Mouse (Mus musculus) forebrain, embryonic 13.5 days (tissue): ENCODE measurements around the gene Ciz1. TPM values are rescaled to one million over a fixed set of nuclear protein-coding genes. Genes with fewer than 3 reads are reported as not detected.

Source experiments
- ATAC-seq: fragments of 200-750 bp; cut with Nextera tagmentation; 2 replicates; pipeline ENCODE4 v1.8.0; 2017
- H3K27ac ChIP-seq: fragments of 300-500 bp; sonication (generic); 2 replicates; pipeline ENCODE4 v1.5.1; 2015; ENCODE audit warnings: inconsistent platforms, mild to moderate bottlenecking, moderate library complexity
- H3K27me3 ChIP-seq: fragments of 300-500 bp; sonication (generic); 2 replicates; pipeline ENCODE4 v1.6.1; 2015; ENCODE audit warnings: mild to moderate bottlenecking, inconsistent platforms
- H3K36me3 ChIP-seq: fragments of 300-500 bp; sonication (generic); 2 replicates; pipeline ENCODE4 v1.6.1; 2015; ENCODE audit warnings: mild to moderate bottlenecking, inconsistent platforms; ENCODE audit not compliant: poor library complexity, severe bottlenecking
- H3K4me1 ChIP-seq: fragments of 300-500 bp; sonication (generic); 2 replicates; pipeline ENCODE4 v1.6.1; 2015; ENCODE audit warnings: inconsistent platforms
- H3K4me2 ChIP-seq: fragments of 300-500 bp; sonication (generic); 2 replicates; pipeline ENCODE4 v1.6.1; 2015; ENCODE audit warnings: inconsistent platforms, mild to moderate bottlenecking, moderate library complexity
- H3K4me3 ChIP-seq: fragments of 300-500 bp; sonication (generic); 2 replicates; pipeline ENCODE4 v1.5.1; 2015; ENCODE audit warnings: mild to moderate bottlenecking, inconsistent platforms
- H3K9ac ChIP-seq: fragments of 300-500 bp; sonication (generic); 2 replicates; pipeline ENCODE4 v1.6.1; 2015; ENCODE audit warnings: mild to moderate bottlenecking, inconsistent platforms
- H3K9me3 ChIP-seq: fragments of 300-500 bp; sonication (generic); replicated peaks from 2 replicates; pipeline ENCODE4 v1.6.1; 2016; ENCODE audit warnings: inconsistent platforms
- WGBS: fragments of 180-500 bp; shearing (Covaris S2); methylation state at CpG from one replicate; pipeline ENCODE4 v1.1.7; 2015; 5-methylcytosine and 5-hydroxymethylcytosine counted together
- polyA plus RNA-seq: library from polyadenylated mRNA; unstranded; fragments of >200 nt; fragmentation: Nextera tagmentation; extraction: Ambion mirVana; gene quantifications from 2 replicates; pipeline ENCODE4 v1.2.1, GENCODE M21; 2015

Gene Ciz1
- polyA plus RNA-seq, 1 experiment from 2014 or later, result 52.4 TPM

DNA sequence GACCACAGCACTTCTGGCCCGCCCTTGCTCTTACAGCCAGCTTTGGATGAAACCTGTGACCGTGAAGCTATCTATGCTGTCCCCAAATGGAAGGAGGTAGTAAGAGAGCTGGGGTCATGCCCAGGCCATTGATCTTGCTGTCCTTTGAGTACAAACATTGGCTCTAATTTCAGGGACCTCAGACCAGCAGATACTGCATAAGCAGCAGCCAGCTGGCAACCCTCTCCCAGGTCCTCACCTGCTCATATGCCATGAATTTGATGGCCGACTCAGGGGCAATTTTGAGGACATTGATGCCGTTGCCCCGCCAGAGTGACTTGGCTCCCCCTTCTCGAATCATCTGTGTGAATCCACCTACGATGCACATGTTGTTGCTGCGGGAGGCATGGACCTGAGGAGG, 65.4 kb downstream of the Ciz1 start:
- no peak overlapping the region for H3K4me3 ChIP-seq
- H3K4me2 ChIP-seq, result no peak overlapping the region
- H3K4me1 ChIP-seq, result 0 out of 2 replicates have a peak, but pooled peaks cover under 1% of the 10 kb centered on the region
- no peak for ATAC-seq
- H3K27ac ChIP-seq, result no peak overlapping the region
- no peaks in the 10 kb centered on the region for H3K27me3 ChIP-seq
- no peaks in the 10 kb centered on the region for H3K9me3 ChIP-seq
- 92% methylated on average over 8 of the region's 8 CpGs for WGBS
- peaks cover 77% of the 10 kb centered on the region for H3K36me3 ChIP-seq
- no peak overlapping the region for H3K9ac ChIP-seq

- H3K4me2 ChIP-seq, result no peak overlapping the region
- no peak overlapping the region for H3K4me3 ChIP-seq
- no peak overlapping the region for H3K27ac ChIP-seq
- H3K4me1 ChIP-seq, result peaks cover 12% of the 10 kb centered on the region
- H3K36me3 ChIP-seq, result peaks cover 77% of the 10 kb centered on the region
- no peak for ATAC-seq
- H3K9me3 ChIP-seq, result no peaks in the 10 kb centered on the region
- 90% methylated on average over 12 of the region's 12 CpGs for WGBS
- no peak overlapping the region for H3K9ac ChIP-seq
- no peaks in the 10 kb centered on the region for H3K27me3 ChIP-seq
These were observed 66.5 kb downstream of the Ciz1 start for GRCm38 (mm10) chr2:32418430-32419151.

DNA sequence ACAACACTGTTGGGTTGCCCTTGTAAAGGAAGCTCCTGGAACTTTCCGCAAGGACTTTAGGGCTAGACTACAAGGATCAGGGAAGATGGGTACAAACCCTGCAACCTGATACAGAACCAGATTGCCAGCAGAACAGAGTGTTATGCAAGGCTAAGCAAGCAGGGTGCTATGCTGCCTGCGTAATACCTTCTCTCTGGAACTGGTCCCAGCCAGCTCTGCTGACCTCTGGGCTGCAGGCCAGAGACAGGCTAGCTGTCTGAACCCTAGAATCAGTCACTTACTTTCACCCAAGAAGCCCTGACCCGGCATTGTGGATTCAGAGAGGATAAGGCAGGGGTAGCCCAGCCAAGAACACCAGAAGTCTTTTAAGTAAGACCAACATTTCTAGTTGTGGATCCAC, 67.2 kb downstream of the Ciz1 start:
- H3K27me3 ChIP-seq, result no peaks in the 10 kb centered on the region
- no peaks in the 10 kb centered on the region for H3K9me3 ChIP-seq
- no peak for ATAC-seq
- no peak overlapping the region for H3K4me2 ChIP-seq
- no peak overlapping the region for H3K9ac ChIP-seq
- H3K4me1 ChIP-seq, result peaks cover 20% of the 10 kb centered on the region
- peaks cover 69% of the 10 kb centered on the region for H3K36me3 ChIP-seq
- 93% methylated on average over 3 of the region's 3 CpGs for WGBS
- H3K4me3 ChIP-seq, result no peak overlapping the region
- no peak overlapping the region for H3K27ac ChIP-seq

GRCm38 (mm10) chr2:32420066-32420608, 68.0 kb downstream of the Ciz1 start:
- H3K27me3 ChIP-seq, result no peaks in the 10 kb centered on the region
- peaks cover 27% of the 10 kb centered on the region for H3K4me1 ChIP-seq
- 88% methylated on average over 12 of the region's 12 CpGs for whole genome bisulfite sequencing
- no peak overlapping the region for H3K27ac ChIP-seq
- no peaks in the 10 kb centered on the region for H3K9me3 ChIP-seq
- peaks cover 62% of the 10 kb centered on the region for H3K36me3 ChIP-seq
- no peak overlapping the region for H3K4me3 ChIP-seq
- no peak overlapping the region for H3K4me2 ChIP-seq
- H3K9ac ChIP-seq, result no peak overlapping the region
- ATAC-seq, result no peak

GRCm38 (mm10) chr2:32420647-32421046, 68.5 kb downstream of the Ciz1 start:
- Histone ChIP-seq H3K4me3 (no peak overlapping the region), H3K4me1 (peaks cover 31% of the 10 kb centered on the region), H3K27ac (no peak overlapping the region), H3K36me3 (peaks cover 57% of the 10 kb centered on the region), H3K9me3 (no peaks in the 10 kb centered on the region), H3K4me2 (no peak overlapping the region), H3K9ac (no peak overlapping the region), H3K27me3 (no peaks in the 10 kb centered on the region)
- WGBS, result 86% methylated on average over 6 of the region's 6 CpGs
- no peak for ATAC-seq

GRCm38 (mm10) chr2:32421851-32422251, 69.7 kb downstream of the Ciz1 start:
- Histone ChIP-seq H3K4me3 (no peak overlapping the region), H3K4me2 (no peak overlapping the region), H3K36me3 (peaks cover 50% of the 10 kb centered on the region), H3K9ac (no peak overlapping the region), H3K27ac (no peak overlapping the region), H3K9me3 (no peaks in the 10 kb centered on the region), H3K4me1 (peaks cover 32% of the 10 kb centered on the region), H3K27me3 (no peaks in the 10 kb centered on the region)
- no peak for ATAC-seq
- 96% methylated on average over 6 of the region's 6 CpGs for WGBS

- Histone ChIP-seq H3K4me1 (peaks cover 44% of the 10 kb centered on the region), H3K4me2 (peak overlapping the region; percentile 61), H3K27me3 (no peaks in the 10 kb centered on the region), H3K9ac (peak overlapping the region; percentile 58), H3K4me3 (peak overlapping the region; percentile 33), H3K36me3 (peaks cover 32% of the 10 kb centered on the region), H3K27ac (peak overlapping the region; percentile 68), H3K9me3 (no peaks in the 10 kb centered on the region)
- ATAC-seq, result peak; percentile 81
- WGBS, result 1% methylated on average over 14 of the region's 14 CpGs
These were observed 71.6 kb downstream of the Ciz1 start for GRCm38 (mm10) chr2:32423481-32424331.

DNA sequence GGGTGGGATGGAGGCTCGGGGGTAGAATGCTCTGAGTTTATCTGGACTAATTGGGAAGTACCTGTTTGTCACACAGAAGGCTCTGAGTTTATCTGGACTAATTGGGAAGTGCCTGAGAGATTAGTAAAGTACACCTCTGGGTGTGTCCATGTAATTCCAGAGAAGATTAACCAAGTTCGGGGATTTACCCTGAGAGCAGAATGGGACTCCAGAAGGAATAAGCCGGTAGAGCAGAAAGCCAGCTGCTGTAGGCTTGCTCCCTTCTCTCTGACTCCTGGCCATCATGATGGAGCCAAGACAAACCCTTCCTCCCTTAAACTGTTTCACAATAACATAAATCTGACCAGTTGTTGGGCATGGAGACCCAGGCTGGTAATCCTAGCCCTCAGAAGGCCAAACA, 72.7 kb downstream of the Ciz1 start:
- peaks cover 21% of the 10 kb centered on the region for H3K36me3 ChIP-seq
- peak overlapping the region; percentile 68; the same call in 1 of the 2 replicates for H3K27ac ChIP-seq
- H3K9me3 ChIP-seq, result no peaks in the 10 kb centered on the region
- H3K9ac ChIP-seq, result no peak overlapping the region
- peaks cover 55% of the 10 kb centered on the region for H3K4me1 ChIP-seq
- no peaks in the 10 kb centered on the region for H3K27me3 ChIP-seq
- no peak overlapping the region for H3K4me2 ChIP-seq
- no peak for ATAC-seq
- WGBS, result 13% methylated on average over 3 of the region's 3 CpGs
- no peak overlapping the region for H3K4me3 ChIP-seq

DNA sequence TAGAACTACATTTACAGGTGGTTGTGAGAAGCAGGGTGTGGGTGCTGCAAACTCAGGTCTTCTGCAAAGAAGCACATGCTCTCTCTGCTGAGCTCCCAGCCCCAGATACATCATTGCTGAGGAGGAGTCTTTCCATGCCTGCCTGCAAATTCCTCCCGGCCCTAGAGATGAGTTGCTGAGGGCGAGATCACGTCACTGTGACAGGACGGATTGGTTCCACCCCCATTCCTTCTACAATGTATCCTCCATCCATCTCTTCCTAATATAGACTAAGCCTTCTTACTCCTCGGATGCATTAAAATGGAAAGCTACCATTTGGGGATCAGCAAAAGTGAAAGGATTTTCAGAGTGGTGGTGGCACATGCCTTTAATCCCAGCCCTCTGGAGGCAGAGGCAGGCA, 73.4 kb downstream of the Ciz1 start:
- Histone ChIP-seq H3K36me3 (peaks cover 13% of the 10 kb centered on the region), H3K27me3 (no peaks in the 10 kb centered on the region), H3K4me1 (peaks cover 62% of the 10 kb centered on the region), H3K9me3 (no peaks in the 10 kb centered on the region), H3K4me3 (no peak overlapping the region), H3K4me2 (no peak overlapping the region), H3K27ac (no peak overlapping the region), H3K9ac (no peak overlapping the region)
- ATAC-seq, result no peak
- whole genome bisulfite sequencing, result 82% methylated on average over 5 of the region's 5 CpGs

DNA sequence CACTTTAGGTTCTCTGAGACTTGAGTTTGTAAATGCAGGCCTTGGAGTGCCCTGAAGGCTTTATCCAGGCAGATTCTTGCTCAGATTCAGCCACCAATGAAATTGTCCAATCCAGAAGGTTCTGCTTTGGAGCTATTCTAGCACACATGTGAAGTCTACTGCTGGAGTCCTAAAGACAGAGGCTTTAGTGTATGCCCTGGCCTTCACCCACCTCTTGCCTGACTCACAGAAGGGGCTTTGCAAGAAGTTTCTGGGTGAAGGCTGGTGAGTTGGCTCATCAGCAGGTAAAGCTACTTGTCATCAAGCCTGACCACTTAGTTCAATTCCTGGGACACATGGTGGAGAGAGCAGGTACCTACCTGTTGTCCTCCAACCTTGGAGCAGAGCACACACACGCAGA, 74.0 kb downstream of the Ciz1 start:
- no peak for ATAC-seq
- Histone ChIP-seq H3K9me3 (no peaks in the 10 kb centered on the region), H3K4me2 (no peak overlapping the region), H3K36me3 (peaks cover 7% of the 10 kb centered on the region), H3K4me3 (no peak overlapping the region), H3K4me1 (peaks cover 66% of the 10 kb centered on the region), H3K27me3 (no peaks in the 10 kb centered on the region), H3K9ac (no peak overlapping the region), H3K27ac (no peak overlapping the region)
- WGBS, result 97% methylated on average over 1 of the region's 1 CpGs

DNA sequence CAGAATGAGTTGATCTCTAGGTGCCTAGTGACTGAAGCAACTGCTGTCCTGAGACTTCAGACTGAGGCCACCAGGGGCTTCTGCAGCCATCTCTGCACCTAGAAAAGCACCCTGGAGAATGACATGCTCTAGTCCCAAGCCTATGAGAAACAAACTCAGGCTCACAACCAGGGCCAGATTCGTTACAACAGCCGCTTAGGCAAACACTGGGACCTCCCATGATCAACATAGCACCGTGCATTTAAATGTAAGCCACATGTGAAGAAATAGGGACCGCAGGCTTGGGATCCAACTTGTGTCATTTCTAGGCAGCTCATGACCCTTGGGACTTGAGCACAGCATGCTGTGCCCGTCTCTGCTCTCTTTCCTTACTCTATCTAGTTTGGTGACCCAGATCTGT, 75.6 kb downstream of the Ciz1 start:
- peaks cover 71% of the 10 kb centered on the region for H3K4me1 ChIP-seq
- H3K9ac ChIP-seq, result peak overlapping the region; percentile 47; the same call in 1 of the 2 replicates
- 0 out of 2 replicates have a peak, but pooled peaks cover 5% of the 10 kb centered on the region for H3K36me3 ChIP-seq
- H3K27ac ChIP-seq, result peak overlapping the region; percentile 82
- 81% methylated on average over 5 of the region's 5 CpGs for whole genome bisulfite sequencing
- H3K4me3 ChIP-seq, result peak overlapping the region; percentile 31; the same call in 1 of the 2 replicates
- peak overlapping the region; percentile 79 for H3K4me2 ChIP-seq
- H3K27me3 ChIP-seq, result no peaks in the 10 kb centered on the region
- no peaks in the 10 kb centered on the region for H3K9me3 ChIP-seq
- no peak for ATAC-seq

DNA sequence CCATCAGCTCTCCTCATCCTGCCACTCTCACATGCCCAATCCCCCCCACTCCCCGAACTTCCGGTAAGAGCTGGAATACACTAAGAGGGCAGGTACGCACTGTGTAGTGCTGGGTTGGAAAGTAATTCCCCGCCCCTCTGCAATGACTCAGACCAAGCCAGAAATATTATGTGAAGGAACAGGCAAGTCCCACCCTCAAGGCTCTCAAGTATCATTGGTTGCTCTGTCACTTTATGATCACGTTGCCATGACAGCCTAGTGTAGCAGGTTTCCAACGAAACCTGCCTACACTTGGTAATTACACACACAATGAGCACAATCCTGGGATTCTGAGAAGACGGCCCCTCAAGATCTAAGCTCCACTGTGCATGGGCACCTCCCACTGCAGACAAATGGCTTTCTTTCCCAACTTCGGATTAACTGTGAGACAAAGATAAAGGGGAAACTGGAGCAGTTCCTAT, 76.2 kb downstream of the Ciz1 start:
- Histone ChIP-seq H3K4me2 (peak overlapping the region; percentile 79), H3K9ac (peak overlapping the region; percentile 47; the same call in 1 of the 2 replicates), H3K4me3 (peak overlapping the region; percentile 31), H3K27ac (peak overlapping the region; percentile 82), H3K36me3 (0 out of 2 replicates have a peak, but pooled peaks cover 5% of the 10 kb centered on the region), H3K27me3 (no peaks in the 10 kb centered on the region), H3K4me1 (peaks cover 65% of the 10 kb centered on the region), H3K9me3 (no peaks in the 10 kb centered on the region)
- peak; percentile 86 for ATAC-seq
- WGBS, result 27% methylated on average over 8 of the region's 8 CpGs
